Mouse (Mus musculus) thymus, adult 2 months (tissue): ENCODE data around the gene Misp. TPM values are rescaled to one million over a fixed set of nuclear protein-coding genes. Genes with fewer than 3 reads are reported as not detected.

Experiments
- DNase-seq: peaks from one replicate; pipeline ENCODE4 v3.0.0; 2021
- H3K27ac ChIP-seq: fragments of 200-500 bp; 2 replicates; pipeline ENCODE4 v1.5.1; 2012; ENCODE audit warnings: low read length, control low read depth; ENCODE audit not compliant: control insufficient read depth, insufficient read depth
- H3K27me3 ChIP-seq: fragments of 200-500 bp; 2 replicates; pipeline ENCODE4 v1.6.1; 2012; ENCODE audit warnings: mild to moderate bottlenecking, low read length, moderate library complexity, mixed read lengths; ENCODE audit not compliant: control insufficient read depth, insufficient read depth
- H3K36me3 ChIP-seq: fragments of 200-500 bp; 2 replicates; pipeline ENCODE4 v1.6.1; 2012; ENCODE audit warnings: mild to moderate bottlenecking, low read length, moderate library complexity; ENCODE audit not compliant: control insufficient read depth, insufficient read depth
- H3K4me1 ChIP-seq: fragments of 200-500 bp; replicated peaks from 2 replicates; pipeline ENCODE4 v1.6.1; 2012; ENCODE audit warnings: low read length; ENCODE audit not compliant: control insufficient read depth, insufficient read depth
- H3K4me3 ChIP-seq: fragments of 200-500 bp; 2 replicates; pipeline ENCODE4 v1.5.1; 2012; ENCODE audit warnings: mild to moderate bottlenecking, low read length, control low read depth, moderate library complexity; ENCODE audit not compliant: control insufficient read depth, insufficient read depth
- CTCF ChIP-seq: fragments of 200-500 bp; IDR thresholded peaks from 2 replicates; pipeline ENCODE4 v1.5.1; 2012; ENCODE audit warnings: mild to moderate bottlenecking, control low read depth, low read length, moderate library complexity, borderline replicate concordance; ENCODE audit not compliant: control insufficient read depth, poor library complexity, insufficient read depth; ENCODE audit errors: extremely low read depth
- POLR2A ChIP-seq: fragments of 200-500 bp; IDR thresholded peaks from 2 replicates; pipeline ENCODE4 v1.6.1; 2012; ENCODE audit warnings: mild to moderate bottlenecking, low read length, control low read depth, moderate library complexity; ENCODE audit not compliant: control insufficient read depth, poor library complexity, insufficient read depth; ENCODE audit errors: extremely low read depth
- WGBS: fragments of 180-500 bp; shearing (Covaris S2); methylation state at CpG from one replicate; pipeline ENCODE4 v1.1.7; 2018; 5-methylcytosine and 5-hydroxymethylcytosine counted together
- polyA plus RNA-seq: library from polyadenylated mRNA; depleted of rRNA; stranded (reverse); fragments of >200 nt; gene quantifications from 2 replicates; pipeline ENCODE4 v1.2.3, GENCODE M21; 2012; rRNA removed

The Misp gene
- polyA plus RNA-seq, 1 experiment, result 6.8 TPM

DNA sequence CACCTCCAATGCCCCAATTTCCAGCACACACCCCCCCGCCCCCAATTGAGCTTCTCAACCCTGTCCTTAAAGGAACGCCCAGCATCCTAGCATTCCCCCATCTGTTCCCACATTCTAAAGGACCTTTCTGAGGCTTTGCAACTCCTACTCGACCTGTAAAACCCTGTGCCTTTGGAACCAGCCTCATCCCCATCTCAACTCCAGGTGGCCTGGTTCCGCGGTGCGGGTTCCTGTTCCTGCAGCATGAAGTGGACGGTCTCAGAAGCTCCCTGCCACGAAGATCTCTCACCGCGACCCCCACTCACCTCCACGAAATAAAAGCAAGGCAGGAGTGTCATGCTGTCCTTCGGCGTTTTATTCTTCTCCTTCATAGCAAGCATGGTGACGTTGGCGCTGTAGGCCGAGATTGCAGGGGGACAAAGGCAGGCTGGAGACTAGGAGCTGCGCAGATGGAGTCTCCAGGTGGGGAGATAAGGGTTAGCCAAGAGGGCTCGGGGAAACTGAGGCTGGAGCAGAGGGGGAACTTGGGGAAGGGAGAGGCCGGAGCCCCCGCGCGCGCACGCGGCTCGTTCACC is 53.0 kb downstream of the Misp start:
- H3K4me3 ChIP-seq, result peak overlapping the region; percentile 37
- H3K36me3 ChIP-seq, result no peaks in the 10 kb centered on the region
- DNase-seq, result no peak
- WGBS, result 4% methylated on average over 26 of the region's 26 CpGs
- peaks cover 28% of the 10 kb centered on the region for H3K4me1 ChIP-seq
- H3K27me3 ChIP-seq, result peaks cover 8% of the 10 kb centered on the region; the same call in 1 of the 2 replicates
- no peak for TF ChIP-seq POLR2A
- TF ChIP-seq CTCF, result no peak
- H3K27ac ChIP-seq, result no peak overlapping the region

DNA sequence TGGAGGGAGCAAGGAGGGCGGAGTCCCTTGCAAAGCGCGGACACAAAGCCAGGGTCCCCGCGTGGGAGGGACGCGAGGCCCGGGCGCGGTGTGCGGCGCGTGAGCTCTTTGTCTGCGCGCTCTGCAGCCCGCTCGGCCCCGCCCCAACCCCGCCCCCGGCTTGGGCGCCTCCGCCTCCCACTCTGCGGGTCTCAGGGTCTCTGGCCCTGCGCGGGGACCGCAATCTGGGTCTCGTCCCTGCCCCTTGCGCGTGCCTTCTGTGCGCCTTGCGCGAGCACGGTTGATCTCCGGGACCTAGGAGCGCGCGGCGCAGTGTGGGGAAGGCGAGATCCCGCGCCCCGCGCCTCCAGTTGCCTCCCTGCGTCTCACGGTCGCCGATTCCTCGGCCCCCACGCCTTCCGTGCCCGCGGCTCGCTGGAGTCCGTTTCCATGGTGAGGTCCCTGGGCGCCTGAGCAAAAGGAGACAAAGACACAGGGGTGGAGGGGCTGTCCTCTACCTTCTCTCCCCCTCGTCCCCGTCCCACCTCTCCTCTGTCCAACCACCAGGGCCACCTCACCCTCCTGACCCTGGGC is 53.6 kb downstream of the Misp start, which contains the start of the genes Prtn3 and Plppr3:
Gene Prtn3 (plus strand): TSS at position 187 of the 573 bp plus-strand sequence.
Gene Plppr3 (minus strand): TSS at position 345 of the 573 bp plus-strand sequence.
- Histone ChIP-seq H3K4me1 (peaks cover 28% of the 10 kb centered on the region), H3K27me3 (peaks cover 8% of the 10 kb centered on the region; the same call in 1 of the 2 replicates), H3K27ac (no peak within 1 kb of the TSS), H3K36me3 (no peaks in the 10 kb centered on the region), H3K4me3 (peak within 1 kb of the TSS; percentile 37)
- 2% methylated on average over 56 of the region's 57 CpGs for WGBS
- DNase-seq, result no peak
- no peak for TF ChIP-seq CTCF
- TF ChIP-seq POLR2A, result no peak

DNA sequence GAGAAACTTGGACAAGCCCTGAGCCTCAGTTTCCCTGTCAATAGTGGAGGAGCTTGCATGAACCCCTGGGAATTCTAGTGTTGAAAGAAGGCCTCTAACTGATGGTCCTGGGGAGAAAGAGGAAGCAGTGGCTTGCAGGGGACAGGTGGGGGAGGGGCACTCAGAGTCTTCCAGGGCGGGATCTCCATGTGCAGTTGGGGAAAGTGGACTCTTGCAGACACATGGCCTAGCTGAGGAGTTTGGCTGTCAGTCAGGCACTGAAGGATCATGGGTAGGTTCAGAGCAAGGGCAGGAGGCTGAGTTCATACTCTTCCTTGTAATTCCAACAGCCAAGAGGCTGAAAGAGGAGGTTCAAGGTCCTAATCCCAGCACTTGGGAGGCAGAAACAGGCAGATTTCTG is 56.4 kb downstream of the Misp start:
- peaks cover 36% of the 10 kb centered on the region for H3K4me1 ChIP-seq
- H3K36me3 ChIP-seq, result no peaks in the 10 kb centered on the region
- 4% methylated on average over 1 of the region's 1 CpGs for WGBS
- no peak overlapping the region for H3K4me3 ChIP-seq
- H3K27ac ChIP-seq, result no peak overlapping the region
- no peak for TF ChIP-seq CTCF
- TF ChIP-seq POLR2A, result no peak
- peaks cover 8% of the 10 kb centered on the region; the same call in 1 of the 2 replicates for H3K27me3 ChIP-seq
- DNase-seq, result no peak

DNA sequence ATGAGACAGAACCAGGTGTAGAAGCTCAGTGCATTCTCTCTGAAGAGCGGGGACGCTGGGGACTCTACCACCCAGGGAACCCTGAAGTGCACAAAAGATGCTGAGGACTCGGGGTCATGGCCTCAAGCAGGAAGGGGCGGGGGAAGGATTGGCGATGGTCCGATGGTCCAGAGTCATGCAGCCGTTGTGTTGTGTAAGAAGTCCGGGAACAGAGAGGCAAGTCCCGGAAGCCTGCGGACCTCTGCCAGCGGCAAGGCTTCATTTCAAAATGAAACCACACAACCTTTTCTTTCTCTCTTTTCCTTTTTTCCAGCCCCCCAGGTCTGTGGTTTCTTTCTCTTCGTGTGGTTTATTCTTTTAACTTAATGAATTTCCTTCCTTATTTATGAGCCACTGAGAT is 57.0 kb downstream of the Misp start:
- Histone ChIP-seq H3K4me1 (peaks cover 36% of the 10 kb centered on the region), H3K27me3 (peaks cover 8% of the 10 kb centered on the region; the same call in 1 of the 2 replicates), H3K27ac (no peak overlapping the region), H3K4me3 (peak overlapping the region; percentile 14), H3K36me3 (no peaks in the 10 kb centered on the region)
- WGBS, result 4% methylated on average over 12 of the region's 12 CpGs
- TF ChIP-seq POLR2A, result no peak
- TF ChIP-seq CTCF, result no peak
- DNase-seq, result no peak

DNA sequence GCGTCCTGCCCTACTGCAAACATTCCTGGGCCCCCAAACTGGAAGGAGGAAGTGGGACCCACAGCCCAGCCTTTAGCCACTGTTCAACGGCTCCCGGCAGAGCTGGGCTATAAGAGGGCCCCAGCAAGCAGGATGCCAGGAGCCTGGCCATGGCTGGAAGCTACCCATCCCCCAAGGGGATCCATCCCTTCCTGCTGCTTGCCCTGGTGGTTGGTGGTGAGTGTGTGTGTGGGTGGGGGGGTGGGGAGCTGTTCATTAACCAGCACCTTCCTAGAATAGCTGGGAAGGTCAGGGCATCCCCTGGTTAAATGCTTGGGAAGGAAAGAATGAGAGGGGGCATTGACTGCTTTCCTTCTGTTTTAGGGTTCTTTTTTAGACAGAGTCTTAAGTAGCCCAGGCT is 58.7 kb downstream of the Misp start:
- no peaks in the 10 kb centered on the region for H3K36me3 ChIP-seq
- TF ChIP-seq POLR2A (no peak), CTCF (no peak)
- no peak for DNase-seq
- peaks cover 23% of the 10 kb centered on the region for H3K4me1 ChIP-seq
- no peaks in the 10 kb centered on the region; the same call in 1 of the 2 replicates for H3K27me3 ChIP-seq
- H3K4me3 ChIP-seq, result no peak overlapping the region
- H3K27ac ChIP-seq, result no peak overlapping the region
- 16% methylated on average over 3 of the region's 3 CpGs for WGBS

Other genes starting within 250 kb of the Misp start
- gene Theg, start 233.7 kb upstream of the Misp start, polyA plus RNA-seq, result not detected in 2 replicates
- gene C2cd4c, start 207.0 kb upstream of the Misp start, polyA plus RNA-seq, result 0.05 TPM in 1 of 2 replicates, not detected in the other
- gene Shc2, start 183.1 kb upstream of the Misp start, polyA plus RNA-seq, result 1.2 TPM in 2 replicates
- gene Odf3l2, start 175.3 kb upstream of the Misp start, polyA plus RNA-seq, result 0.18 and 0.23 TPM in 2 replicates
- 2.9 and 4.0 TPM in 2 replicates for gene Madcam1, start 156.4 kb upstream of the Misp start, polyA plus RNA-seq
- 92.1 and 92.3 TPM in 2 replicates for gene Tpgs1, start 151.6 kb upstream of the Misp start, polyA plus RNA-seq
- 309 and 321 TPM in 2 replicates for gene Cdc34, start 138.8 kb upstream of the Misp start, polyA plus RNA-seq
- gene Gzmm, start 132.0 kb upstream of the Misp start, polyA plus RNA-seq, result 0.57 and 1.2 TPM in 2 replicates
- gene Bsg, start 116.5 kb upstream of the Misp start, polyA plus RNA-seq, result 345 and 396 TPM in 2 replicates
- gene Hcn2, start 104.4 kb upstream of the Misp start, polyA plus RNA-seq, result 3.1 and 4.7 TPM in 2 replicates
- gene Polrmt, start 74.4 kb upstream of the Misp start, polyA plus RNA-seq, result 104 and 109 TPM in 2 replicates
- gene Fgf22, start 65.9 kb upstream of the Misp start, polyA plus RNA-seq, result not detected in 2 replicates
- gene Rnf126, start 54.0 kb upstream of the Misp start, polyA plus RNA-seq, result 375 and 472 TPM in 2 replicates
- gene Fstl3, start 43.7 kb upstream of the Misp start, polyA plus RNA-seq, result 15.9 and 17.1 TPM in 2 replicates
- gene Prss57, start 30.0 kb upstream of the Misp start, polyA plus RNA-seq, result 23.4 and 30.1 TPM in 2 replicates
- gene Palm, start 27.4 kb upstream of the Misp start, polyA plus RNA-seq, result 63.7 and 87.8 TPM in 2 replicates
- 583 and 703 TPM in 2 replicates for gene Ptbp1, start 33.4 kb downstream of the Misp start, polyA plus RNA-seq
- gene Prtn3, start 53.5 kb downstream of the Misp start, polyA plus RNA-seq, result 5.3 and 9.2 TPM in 2 replicates
- 1.1 and 1.9 TPM in 2 replicates for gene Plppr3, start 53.6 kb downstream of the Misp start, polyA plus RNA-seq
- 3.7 and 8.9 TPM in 2 replicates for gene Elane, start 65.3 kb downstream of the Misp start, polyA plus RNA-seq
- gene Cfd, start 69.9 kb downstream of the Misp start, polyA plus RNA-seq, result 1,248 and 1,398 TPM in 2 replicates
- gene Med16, start 87.9 kb downstream of the Misp start, polyA plus RNA-seq, result 103 and 121 TPM in 2 replicates
- gene Gm26602, start 89.9 kb downstream of the Misp start, polyA plus RNA-seq, result not detected in 2 replicates
- 5.8 and 7.5 TPM in 2 replicates for gene Kiss1r, start 96.0 kb downstream of the Misp start, polyA plus RNA-seq
- gene R3hdm4, start 100.2 kb downstream of the Misp start, polyA plus RNA-seq, result 279 and 303 TPM in 2 replicates
- gene Arid3a, start 106.1 kb downstream of the Misp start, polyA plus RNA-seq, result 12.5 and 13.5 TPM in 2 replicates
- gene Wdr18, start 139.2 kb downstream of the Misp start, polyA plus RNA-seq, result 68.1 and 74.5 TPM in 2 replicates
- 0.07 and 0.14 TPM in 2 replicates for gene Grin3b, start 149.7 kb downstream of the Misp start, polyA plus RNA-seq
- 540 and 566 TPM in 2 replicates for gene Tmem259, start 163.3 kb downstream of the Misp start, polyA plus RNA-seq
- 239 and 245 TPM in 2 replicates for gene Cnn2, start 167.6 kb downstream of the Misp start, polyA plus RNA-seq
- 79.5 and 83.5 TPM in 2 replicates for gene Abca7, start 175.5 kb downstream of the Misp start, polyA plus RNA-seq
- gene Arhgap45, start 195.7 kb downstream of the Misp start, polyA plus RNA-seq, result 1,362 and 1,504 TPM in 2 replicates
- 211 and 226 TPM in 2 replicates for gene Polr2e, start 218.8 kb downstream of the Misp start, polyA plus RNA-seq
- 517 and 598 TPM in 2 replicates for gene Gpx4, start 226.2 kb downstream of the Misp start, polyA plus RNA-seq